Mouse (Mus musculus): ENCODE measurements around the gene Gm42906. TPM values are rescaled to one million over a fixed set of nuclear protein-coding genes. Genes with fewer than 3 reads are reported as not detected.

Gm42906 gene
- total RNA-seq, 1 experiment = not detected

GRCm38 (mm10) chr5:151117846-151118245, 310.1 kb downstream of the Gm42906 start:
- DNase-seq (ENCODE audit: low read depth, low spot score) = no peak
- H3K36me3 ChIP-seq (ENCODE audit: control insufficient read depth, insufficient read depth, low read length, poor library complexity, severe bottlenecking) = no peaks in the 10 kb centered on the region
- H3K9me3 ChIP-seq (ENCODE audit: control insufficient read depth, insufficient read depth, low read depth, low read length) = no peaks in the 10 kb centered on the region
- H3K4me3 ChIP-seq (ENCODE audit: insufficient read depth in 1 of 2, low read depth in 1 of 2, low read length in 2 of 2, poor library complexity in 1 of 2, severe bottlenecking in 1 of 2) = no peak overlapping the region
- in situ Hi-C loops (cut with MboI; ENCODE audit: low sequenced_read_pairs in 2 of 2, unreplicated experiment in 2 of 2) = no loop called here
- no peak overlapping the region for H3K9ac ChIP-seq (ENCODE audit: insufficient read depth, low read depth, low read length, poor library complexity, severe bottlenecking)
- no peak for TF ChIP-seq ZNF384 (IDR thresholded peaks at IDR 0.05; ENCODE audit: low read depth, low read length)
- TF ChIP-seq HCFC1 (IDR thresholded peaks at IDR 0.05; ENCODE audit: borderline replicate concordance, insufficient read depth, low read length) = no peak
- TF ChIP-seq CHD2 (IDR thresholded peaks at IDR 0.05; ENCODE audit: low read depth, low read length) = no peak
- TF ChIP-seq ZC3H11A (IDR thresholded peaks at IDR 0.05; ENCODE audit: borderline replicate concordance, low read depth, low read length) = no peak
- no peak for TF ChIP-seq MAFK (IDR thresholded peaks at IDR 0.05; ENCODE audit: insufficient read depth, low read depth, low read length)
- no peak overlapping the region for H3K27ac ChIP-seq (ENCODE audit: insufficient read depth, low read depth, low read length, poor library complexity, severe bottlenecking)
- H3K4me1 ChIP-seq (ENCODE audit: control insufficient read depth in 2 of 2, insufficient read depth in 2 of 2, low read length in 2 of 2, poor library complexity in 1 of 2) = no peaks in the 10 kb centered on the region

DNA sequence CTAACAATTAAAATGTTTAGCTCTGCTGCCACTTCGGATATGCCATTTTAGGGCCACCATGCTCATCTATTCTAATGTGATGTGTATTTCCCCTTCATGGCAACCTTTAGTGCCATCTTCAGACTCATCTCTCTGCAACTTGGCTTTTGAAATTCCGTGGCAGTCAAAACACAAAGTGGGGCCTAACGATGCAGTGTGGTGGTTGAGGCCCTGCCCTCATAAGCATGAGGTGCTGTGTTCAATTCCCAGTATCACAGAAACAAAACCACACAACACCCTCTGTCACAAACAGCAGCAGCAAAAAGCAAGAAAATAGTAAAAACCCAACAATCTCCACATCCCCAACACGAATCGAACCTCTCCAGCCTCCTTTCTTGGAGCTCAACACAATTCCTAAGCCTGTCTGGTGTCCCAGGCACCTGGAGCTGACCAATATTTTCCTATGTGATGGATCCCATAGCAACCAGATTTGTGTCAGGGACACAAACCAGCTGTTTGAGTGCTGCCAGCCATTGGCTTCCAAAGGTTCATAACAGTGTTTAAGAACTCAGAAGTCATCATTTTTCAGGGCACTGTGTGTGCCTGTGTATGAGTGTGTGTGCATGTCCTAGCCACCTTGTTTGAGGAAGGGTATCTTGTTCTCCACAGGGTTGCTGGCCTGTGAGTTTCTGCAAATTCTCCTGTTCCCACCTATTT, 311.6 kb downstream of the Gm42906 start:
- TF ChIP-seq MAFK (IDR thresholded peaks at IDR 0.05; ENCODE audit: insufficient read depth, low read depth, low read length) (no peak), HCFC1 (IDR thresholded peaks at IDR 0.05; ENCODE audit: borderline replicate concordance, insufficient read depth, low read length) (no peak), CHD2 (IDR thresholded peaks at IDR 0.05; ENCODE audit: low read depth, low read length) (no peak), ZNF384 (IDR thresholded peaks at IDR 0.05; ENCODE audit: low read depth, low read length) (no peak), ZC3H11A (IDR thresholded peaks at IDR 0.05; ENCODE audit: borderline replicate concordance, low read depth, low read length) (no peak)
- Histone ChIP-seq H3K9me3 (ENCODE audit: control insufficient read depth, insufficient read depth, low read depth, low read length) (no peaks in the 10 kb centered on the region), H3K27ac (ENCODE audit: insufficient read depth, low read depth, low read length, poor library complexity, severe bottlenecking) (no peak overlapping the region), H3K36me3 (ENCODE audit: control insufficient read depth, insufficient read depth, low read length, poor library complexity, severe bottlenecking) (no peaks in the 10 kb centered on the region), H3K9ac (ENCODE audit: insufficient read depth, low read depth, low read length, poor library complexity, severe bottlenecking) (no peak overlapping the region), H3K4me1 (ENCODE audit: control insufficient read depth in 2 of 2, insufficient read depth in 2 of 2, low read length in 2 of 2, poor library complexity in 1 of 2) (no peaks in the 10 kb centered on the region), H3K4me3 (ENCODE audit: insufficient read depth in 1 of 2, low read depth in 1 of 2, low read length in 2 of 2, poor library complexity in 1 of 2, severe bottlenecking in 1 of 2) (no peak overlapping the region)
- in situ Hi-C loops (cut with MboI; ENCODE audit: low sequenced_read_pairs in 2 of 2, unreplicated experiment in 2 of 2) = no loop called here
- no peak for DNase-seq (ENCODE audit: low read depth, low spot score)

GRCm38 (mm10) chr5:151112743-151113142, 315.2 kb downstream of the Gm42906 start:
- Histone ChIP-seq H3K9me3 (ENCODE audit: control insufficient read depth, insufficient read depth, low read depth, low read length) (no peaks in the 10 kb centered on the region), H3K36me3 (ENCODE audit: control insufficient read depth, insufficient read depth, low read length, poor library complexity, severe bottlenecking) (no peaks in the 10 kb centered on the region), H3K9ac (ENCODE audit: insufficient read depth, low read depth, low read length, poor library complexity, severe bottlenecking) (no peak overlapping the region), H3K4me3 (ENCODE audit: insufficient read depth in 1 of 2, low read depth in 1 of 2, low read length in 2 of 2, poor library complexity in 1 of 2, severe bottlenecking in 1 of 2) (no peak overlapping the region), H3K27ac (ENCODE audit: insufficient read depth, low read depth, low read length, poor library complexity, severe bottlenecking) (no peak overlapping the region), H3K4me1 (ENCODE audit: control insufficient read depth in 2 of 2, insufficient read depth in 2 of 2, low read length in 2 of 2, poor library complexity in 1 of 2) (no peaks in the 10 kb centered on the region)
- DNase-seq (ENCODE audit: low read depth, low spot score) = no peak
- TF ChIP-seq ZNF384 (IDR thresholded peaks at IDR 0.05; ENCODE audit: low read depth, low read length) (no peak), ZC3H11A (IDR thresholded peaks at IDR 0.05; ENCODE audit: borderline replicate concordance, low read depth, low read length) (no peak), MAFK (IDR thresholded peaks at IDR 0.05; ENCODE audit: insufficient read depth, low read depth, low read length) (no peak), HCFC1 (IDR thresholded peaks at IDR 0.05; ENCODE audit: borderline replicate concordance, insufficient read depth, low read length) (no peak), CHD2 (IDR thresholded peaks at IDR 0.05; ENCODE audit: low read depth, low read length) (no peak)
- in situ Hi-C loops (cut with MboI; ENCODE audit: low sequenced_read_pairs in 2 of 2, unreplicated experiment in 2 of 2) = no loop called here

GRCm38 (mm10) chr5:151111080-151111871, 316.7 kb downstream of the Gm42906 start:
- DNase-seq (ENCODE audit: low read depth, low spot score) = no peak
- Histone ChIP-seq H3K36me3 (ENCODE audit: control insufficient read depth, insufficient read depth, low read length, poor library complexity, severe bottlenecking) (no peaks in the 10 kb centered on the region), H3K27ac (ENCODE audit: insufficient read depth, low read depth, low read length, poor library complexity, severe bottlenecking) (no peak overlapping the region), H3K4me1 (ENCODE audit: control insufficient read depth in 2 of 2, insufficient read depth in 2 of 2, low read length in 2 of 2, poor library complexity in 1 of 2) (no peaks in the 10 kb centered on the region), H3K9ac (ENCODE audit: insufficient read depth, low read depth, low read length, poor library complexity, severe bottlenecking) (no peak overlapping the region), H3K4me3 (ENCODE audit: insufficient read depth in 1 of 2, low read depth in 1 of 2, low read length in 2 of 2, poor library complexity in 1 of 2, severe bottlenecking in 1 of 2) (no peak overlapping the region), H3K9me3 (ENCODE audit: control insufficient read depth, insufficient read depth, low read depth, low read length) (no peaks in the 10 kb centered on the region)
- TF ChIP-seq CHD2 (IDR thresholded peaks at IDR 0.05; ENCODE audit: low read depth, low read length) (no peak), ZC3H11A (IDR thresholded peaks at IDR 0.05; ENCODE audit: borderline replicate concordance, low read depth, low read length) (no peak), MAFK (IDR thresholded peaks at IDR 0.05; ENCODE audit: insufficient read depth, low read depth, low read length) (no peak), ZNF384 (IDR thresholded peaks at IDR 0.05; ENCODE audit: low read depth, low read length) (no peak), HCFC1 (IDR thresholded peaks at IDR 0.05; ENCODE audit: borderline replicate concordance, insufficient read depth, low read length) (no peak)
- in situ Hi-C loops (cut with MboI; ENCODE audit: low sequenced_read_pairs in 2 of 2, unreplicated experiment in 2 of 2) = no loop called here

Data from ES-E14 (cell line).